Mouse (Mus musculus): ENCODE measurements around the gene Stim2. TPM values are rescaled to one million over a fixed set of nuclear protein-coding genes. Genes with fewer than 3 reads are reported as not detected.

Stim2 gene
- polyA plus RNA-seq, 1 experiment from 2014 or later = 16.4 TPM

DNA sequence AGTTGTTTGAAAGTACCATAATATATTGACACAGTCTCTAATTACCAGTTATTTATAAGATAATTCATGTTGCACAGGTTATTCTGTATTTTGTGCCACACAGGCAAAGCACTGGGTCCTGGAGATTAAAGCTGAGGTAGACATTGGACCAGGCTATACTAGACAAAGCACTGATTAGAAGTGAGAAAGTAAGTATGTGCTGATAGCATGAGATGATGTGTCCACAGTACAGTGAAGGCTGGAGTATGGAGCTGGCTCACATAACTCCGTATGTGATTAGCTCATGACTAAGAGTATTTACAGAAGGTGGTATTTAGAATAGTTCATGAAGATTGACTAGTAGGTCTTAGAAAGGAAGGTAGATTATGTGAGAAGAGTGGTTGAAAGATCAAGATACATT is 81.7 kb downstream of the Stim2 start:
- WGBS = 84% methylated on average over 1 of the region's 1 CpGs

DNA sequence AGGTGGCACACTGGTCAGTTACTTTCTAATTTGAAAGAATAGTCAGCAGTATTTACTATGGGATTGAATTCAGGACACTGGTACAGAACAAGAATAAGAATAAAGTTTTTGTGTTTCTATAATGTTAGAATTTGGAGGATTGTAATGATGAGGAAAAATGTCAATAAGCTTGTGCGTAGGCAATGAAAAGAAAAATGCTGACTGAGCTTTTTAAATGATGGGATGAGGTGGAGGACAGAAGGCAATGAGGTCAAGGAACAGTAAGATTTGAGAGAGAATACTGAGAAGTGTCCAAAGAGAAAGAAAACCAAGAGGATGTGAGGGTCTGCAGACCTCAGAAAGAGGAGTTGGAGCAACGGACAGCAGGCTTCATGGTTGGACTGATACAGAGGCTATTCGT is 89.6 kb downstream of the Stim2 start:
- ATAC-seq (ENCODE audit: insufficient number of reproducible peaks, insufficient read depth, low FRiP score, low TSS enrichment, low read depth) = no peak
- 0 out of 2 replicates have a peak, but pooled peaks cover under 1% of the 10 kb centered on the region for H3K4me1 ChIP-seq
- H3K4me3 ChIP-seq = no peak overlapping the region
- H3K36me3 ChIP-seq = no peaks in the 10 kb centered on the region
- no peaks in the 10 kb centered on the region for H3K27me3 ChIP-seq
- 96% methylated on average over 3 of the region's 3 CpGs for WGBS
- H3K9me3 ChIP-seq = no peaks in the 10 kb centered on the region
- no peak overlapping the region for H3K27ac ChIP-seq
- H3K4me2 ChIP-seq = no peak overlapping the region
- no peak overlapping the region for H3K9ac ChIP-seq

More for the DNA sequence above, 81.7 kb downstream of the Stim2 start:
- no peak overlapping the region for H3K4me2 ChIP-seq
- H3K9ac ChIP-seq = no peak overlapping the region
- no peaks in the 10 kb centered on the region for H3K9me3 ChIP-seq
- H3K36me3 ChIP-seq = no peaks in the 10 kb centered on the region
- no peaks in the 10 kb centered on the region for H3K27me3 ChIP-seq
- no peak for ATAC-seq (ENCODE audit: insufficient number of reproducible peaks, insufficient read depth, low FRiP score, low TSS enrichment, low read depth)
- no peak overlapping the region for H3K27ac ChIP-seq
- peaks cover 3% of the 10 kb centered on the region; the same call in 1 of the 2 replicates for H3K4me1 ChIP-seq
- H3K4me3 ChIP-seq = no peak overlapping the region

DNA sequence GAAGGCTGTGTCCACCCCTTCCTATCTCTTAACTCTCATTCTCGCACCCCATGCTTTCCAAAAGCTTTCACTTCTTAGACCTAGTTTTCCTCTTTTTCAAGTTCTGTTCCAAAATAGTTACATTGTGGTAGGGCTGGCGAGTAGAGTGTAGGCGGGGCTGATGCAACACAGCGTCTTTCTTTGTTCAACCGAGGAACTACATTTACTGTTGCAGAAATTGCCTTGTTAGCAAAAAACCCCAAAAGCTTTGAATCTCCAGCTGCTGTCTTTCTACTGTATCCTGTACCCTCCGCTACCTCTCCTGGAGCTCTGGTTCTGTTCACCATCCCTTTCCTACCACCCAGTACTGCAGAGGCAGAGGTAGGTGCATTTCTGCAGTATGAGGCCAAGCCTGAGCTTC is 99.9 kb downstream of the Stim2 start:
- 59% methylated on average over 6 of the region's 6 CpGs for WGBS
- no peak overlapping the region; the same call in 1 of the 2 replicates for H3K4me2 ChIP-seq
- no peaks in the 10 kb centered on the region; the same call in 1 of the 2 replicates for H3K36me3 ChIP-seq
- H3K4me3 ChIP-seq = no peak overlapping the region
- no peak for ATAC-seq (ENCODE audit: insufficient number of reproducible peaks, insufficient read depth, low FRiP score, low TSS enrichment, low read depth)
- H3K9ac ChIP-seq = no peak overlapping the region
- H3K27ac ChIP-seq = no peak overlapping the region
- H3K9me3 ChIP-seq = no peaks in the 10 kb centered on the region
- no peaks in the 10 kb centered on the region for H3K27me3 ChIP-seq
- H3K4me1 ChIP-seq = peaks cover 32% of the 10 kb centered on the region

DNA sequence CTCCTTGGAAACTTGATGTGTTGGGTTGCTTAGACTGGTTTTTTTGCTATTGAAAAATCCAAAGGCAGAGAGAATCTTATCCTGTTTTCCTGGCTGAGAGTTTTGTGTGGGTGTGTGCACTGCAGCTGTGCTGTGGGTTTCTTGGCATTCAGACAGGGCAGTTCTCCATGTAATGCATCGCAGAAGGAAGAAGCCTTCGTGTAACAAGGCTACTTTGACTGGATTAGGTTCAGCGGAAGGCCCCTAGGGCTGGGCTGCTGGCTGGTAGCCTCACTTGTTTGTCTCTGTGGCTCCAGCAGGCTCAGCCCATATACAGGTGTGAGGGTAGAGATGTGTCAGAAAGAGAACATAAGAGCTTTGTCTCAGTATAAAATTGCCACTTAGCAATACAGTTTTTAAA is 102.6 kb downstream of the Stim2 start:
- Histone ChIP-seq H3K9me3 (no peaks in the 10 kb centered on the region), H3K27me3 (no peaks in the 10 kb centered on the region), H3K36me3 (no peaks in the 10 kb centered on the region; the same call in 1 of the 2 replicates), H3K9ac (no peak overlapping the region), H3K4me2 (no peak overlapping the region), H3K4me3 (no peak overlapping the region), H3K27ac (peak overlapping the region; percentile 39), H3K4me1 (peaks cover 32% of the 10 kb centered on the region)
- 0 out of 2 replicates have a peak, but pooled peaks have one; percentile 48 for ATAC-seq (ENCODE audit: insufficient number of reproducible peaks, insufficient read depth, low FRiP score, low TSS enrichment, low read depth)
- WGBS = 20% methylated on average over 3 of the region's 3 CpGs

DNA sequence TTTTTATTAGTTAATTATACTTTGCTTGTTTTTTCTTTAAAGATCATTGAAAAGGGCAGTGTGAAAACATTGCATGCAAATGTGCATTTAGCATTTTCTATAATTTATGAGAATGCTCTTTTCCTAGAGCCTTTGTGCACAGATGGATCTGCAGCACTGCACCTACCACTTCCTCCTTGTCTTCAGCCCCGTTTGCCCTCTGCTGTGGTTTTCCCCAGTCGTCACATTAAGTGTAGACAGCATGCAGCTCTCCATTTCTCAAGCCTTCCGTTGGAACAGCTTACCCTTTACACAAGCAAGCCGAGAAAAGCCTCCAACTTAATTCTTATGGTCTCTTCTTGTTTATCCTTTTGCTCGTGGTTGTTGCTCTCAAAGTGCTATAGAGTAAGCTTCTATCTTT is 103.0 kb downstream of the Stim2 start:
- H3K27ac ChIP-seq = peak overlapping the region; percentile 60; the same call in 1 of the 2 replicates
- no peak overlapping the region for H3K9ac ChIP-seq
- H3K36me3 ChIP-seq = no peaks in the 10 kb centered on the region; the same call in 1 of the 2 replicates
- no peak for ATAC-seq (ENCODE audit: insufficient number of reproducible peaks, insufficient read depth, low FRiP score, low TSS enrichment, low read depth)
- H3K4me2 ChIP-seq = no peak overlapping the region
- no peaks in the 10 kb centered on the region for H3K27me3 ChIP-seq
- no peaks in the 10 kb centered on the region for H3K9me3 ChIP-seq
- 53% methylated on average over 5 of the region's 5 CpGs for WGBS
- peaks cover 32% of the 10 kb centered on the region for H3K4me1 ChIP-seq
- H3K4me3 ChIP-seq = no peak overlapping the region

DNA sequence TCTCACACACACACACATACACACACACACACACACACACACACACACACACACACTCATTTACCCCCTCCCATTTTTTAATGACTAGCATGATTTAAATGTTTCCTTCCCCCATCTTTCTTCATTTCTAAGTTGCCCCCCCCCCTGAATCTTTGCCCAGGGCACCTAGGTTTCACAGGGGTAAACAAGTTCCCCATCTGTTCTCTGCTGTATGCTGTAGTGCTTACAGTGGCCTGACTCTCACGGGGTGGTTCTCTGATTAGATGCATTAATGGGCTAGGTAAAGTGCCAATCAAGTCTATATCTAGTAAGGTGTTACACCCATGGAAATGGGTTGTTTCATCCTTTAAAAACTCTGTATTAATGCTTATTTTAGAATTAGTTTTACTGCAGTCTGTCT is 103.7 kb downstream of the Stim2 start:
- no peaks in the 10 kb centered on the region; the same call in 1 of the 2 replicates for H3K36me3 ChIP-seq
- no peak overlapping the region for H3K4me3 ChIP-seq
- WGBS = 79% methylated on average over 1 of the region's 1 CpGs
- peaks cover 32% of the 10 kb centered on the region for H3K4me1 ChIP-seq
- H3K9ac ChIP-seq = no peak overlapping the region
- no peaks in the 10 kb centered on the region for H3K27me3 ChIP-seq
- no peak for ATAC-seq (ENCODE audit: insufficient number of reproducible peaks, insufficient read depth, low FRiP score, low TSS enrichment, low read depth)
- H3K4me2 ChIP-seq = no peak overlapping the region
- H3K9me3 ChIP-seq = no peaks in the 10 kb centered on the region
- no peak overlapping the region for H3K27ac ChIP-seq

DNA sequence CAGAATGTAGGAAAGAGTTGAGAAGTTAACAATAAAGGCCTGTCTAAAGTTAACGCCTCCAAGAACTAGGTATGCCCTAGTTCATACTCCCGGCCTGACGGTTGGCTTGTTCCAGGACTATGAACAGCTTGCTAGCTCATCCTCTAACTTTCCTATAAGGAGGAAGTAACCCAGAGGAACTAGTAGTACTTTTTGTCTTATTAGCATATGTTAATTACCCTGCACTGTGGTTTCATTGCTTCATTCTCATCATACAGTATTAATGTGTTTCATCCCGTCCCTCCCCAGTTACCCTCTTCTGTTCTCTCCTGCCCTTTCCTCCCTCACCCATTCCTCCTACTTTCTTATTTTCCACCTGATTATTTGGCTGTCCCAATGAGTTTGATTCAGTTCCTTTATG is 108.4 kb downstream of the Stim2 start:
- no peak overlapping the region for H3K4me2 ChIP-seq
- H3K9me3 ChIP-seq = no peaks in the 10 kb centered on the region
- H3K36me3 ChIP-seq = peaks cover 3% of the 10 kb centered on the region; the same call in 1 of the 2 replicates
- H3K9ac ChIP-seq = no peak overlapping the region
- 86% methylated on average over 4 of the region's 4 CpGs for WGBS
- no peak overlapping the region for H3K27ac ChIP-seq
- no peaks in the 10 kb centered on the region for H3K4me1 ChIP-seq
- no peak overlapping the region for H3K4me3 ChIP-seq
- no peaks in the 10 kb centered on the region for H3K27me3 ChIP-seq
- no peak for ATAC-seq (ENCODE audit: insufficient number of reproducible peaks, insufficient read depth, low FRiP score, low TSS enrichment, low read depth)

DNA sequence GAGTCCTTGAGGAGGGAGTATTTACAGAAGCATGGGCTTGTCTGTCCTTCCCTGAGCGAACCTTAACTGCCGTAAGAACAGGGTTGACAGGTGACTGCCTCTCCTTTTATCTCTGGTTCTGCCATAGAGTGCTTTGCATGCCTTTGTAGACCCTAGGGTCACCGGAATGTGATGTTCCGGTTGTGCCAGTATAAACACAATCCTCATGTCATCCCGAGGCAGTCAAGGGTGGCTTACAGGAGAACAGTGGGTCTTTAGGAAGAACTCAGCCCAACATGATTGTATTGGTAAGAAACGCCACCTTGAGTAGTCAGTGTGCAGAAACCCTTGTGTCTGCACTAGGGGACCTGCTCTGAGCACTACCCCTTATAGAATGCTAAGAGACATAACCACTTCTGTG is 108.8 kb downstream of the Stim2 start:
- WGBS = 61% methylated on average over 6 of the region's 6 CpGs
- no peak for ATAC-seq (ENCODE audit: insufficient number of reproducible peaks, insufficient read depth, low FRiP score, low TSS enrichment, low read depth)

DNA sequence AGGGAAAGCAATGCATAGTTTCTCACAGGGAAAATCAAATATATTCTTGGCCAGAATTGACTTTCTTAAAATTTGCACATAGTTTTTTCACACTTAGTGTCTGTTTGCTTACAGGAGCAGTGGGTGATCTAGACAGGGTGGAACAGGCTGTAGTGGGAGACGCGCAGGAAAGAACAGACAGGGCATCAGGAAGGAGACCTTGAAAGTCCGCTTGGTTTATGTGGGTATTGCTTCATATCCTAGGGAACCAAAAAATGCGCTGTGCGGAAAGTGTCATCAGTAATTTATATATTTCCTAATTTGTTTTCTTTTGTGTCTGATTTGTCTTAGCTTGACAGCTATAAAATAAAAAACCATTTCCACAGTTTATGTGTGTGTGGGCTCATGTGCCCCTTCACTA is 110.8 kb downstream of the Stim2 start:
- no peaks in the 10 kb centered on the region for H3K4me1 ChIP-seq
- H3K9me3 ChIP-seq = no peaks in the 10 kb centered on the region
- no peak overlapping the region for H3K4me2 ChIP-seq

More for the DNA sequence above, 108.8 kb downstream of the Stim2 start:
- H3K4me1 ChIP-seq = no peaks in the 10 kb centered on the region
- H3K9me3 ChIP-seq = no peaks in the 10 kb centered on the region
- H3K27me3 ChIP-seq = no peaks in the 10 kb centered on the region
- no peak overlapping the region for H3K4me3 ChIP-seq
- H3K36me3 ChIP-seq = peaks cover 3% of the 10 kb centered on the region; the same call in 1 of the 2 replicates
- H3K4me2 ChIP-seq = no peak overlapping the region
- no peak overlapping the region for H3K27ac ChIP-seq
- no peak overlapping the region for H3K9ac ChIP-seq

DNA sequence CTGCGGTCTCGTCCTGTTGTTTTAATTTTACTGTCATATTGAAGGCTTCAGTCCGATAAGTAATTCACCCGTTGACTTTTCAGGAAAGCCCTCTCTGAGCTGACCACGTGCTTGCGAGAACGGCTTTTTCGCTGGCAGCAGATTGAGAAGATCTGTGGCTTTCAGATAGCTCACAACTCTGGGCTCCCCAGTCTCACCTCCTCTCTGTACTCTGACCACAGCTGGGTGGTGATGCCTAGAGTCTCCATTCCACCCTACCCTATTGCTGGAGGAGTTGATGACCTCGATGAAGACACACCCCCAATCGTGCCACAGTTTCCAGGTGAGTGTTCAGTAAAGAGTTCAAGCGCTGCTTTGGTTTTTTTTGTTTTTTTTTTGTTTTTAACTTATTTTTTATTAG is 112.5 kb downstream of the Stim2 start:
- ATAC-seq (ENCODE audit: insufficient number of reproducible peaks, insufficient read depth, low FRiP score, low TSS enrichment, low read depth) = no peak
- no peaks in the 10 kb centered on the region for H3K27me3 ChIP-seq
- no peaks in the 10 kb centered on the region for H3K4me1 ChIP-seq
- no peak overlapping the region for H3K4me2 ChIP-seq
- no peak overlapping the region for H3K27ac ChIP-seq
- WGBS = 76% methylated on average over 11 of the region's 11 CpGs
- no peak overlapping the region for H3K9ac ChIP-seq
- H3K4me3 ChIP-seq = no peak overlapping the region
- H3K9me3 ChIP-seq = no peaks in the 10 kb centered on the region
- peaks cover 3% of the 10 kb centered on the region; the same call in 1 of the 2 replicates for H3K36me3 ChIP-seq

More for the DNA sequence above, 110.8 kb downstream of the Stim2 start:
- Histone ChIP-seq H3K27me3 (no peaks in the 10 kb centered on the region), H3K4me3 (no peak overlapping the region), H3K27ac (no peak overlapping the region), H3K9ac (no peak overlapping the region), H3K36me3 (peaks cover 3% of the 10 kb centered on the region; the same call in 1 of the 2 replicates)
- 96% methylated on average over 5 of the region's 5 CpGs for WGBS
- no peak for ATAC-seq (ENCODE audit: insufficient number of reproducible peaks, insufficient read depth, low FRiP score, low TSS enrichment, low read depth)

DNA sequence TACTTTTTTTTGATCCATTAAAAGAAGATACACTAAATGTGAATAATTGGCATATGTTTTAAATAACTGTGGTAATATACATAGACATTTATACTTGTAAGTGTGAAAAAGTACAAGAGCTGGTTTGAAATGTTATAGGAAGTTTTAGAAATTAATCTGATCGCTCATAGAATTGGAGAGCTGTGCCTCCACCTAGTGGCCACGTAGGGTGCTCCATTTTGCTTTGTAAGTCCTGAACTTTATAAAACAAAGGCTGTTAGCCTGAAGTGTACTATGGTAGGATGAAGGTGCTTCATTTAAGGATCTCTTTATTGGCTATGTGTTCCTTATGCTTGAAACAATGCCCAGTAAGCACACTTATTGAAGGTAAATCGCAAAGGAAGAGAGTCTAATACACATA is 115.0 kb downstream of the Stim2 start:
- Histone ChIP-seq H3K27me3 (no peaks in the 10 kb centered on the region), H3K36me3 (peaks cover 9% of the 10 kb centered on the region; the same call in 1 of the 2 replicates), H3K4me3 (no peak overlapping the region), H3K27ac (no peak overlapping the region), H3K4me1 (no peaks in the 10 kb centered on the region), H3K4me2 (no peak overlapping the region), H3K9ac (no peak overlapping the region), H3K9me3 (no peaks in the 10 kb centered on the region)
- ATAC-seq (ENCODE audit: insufficient number of reproducible peaks, insufficient read depth, low FRiP score, low TSS enrichment, low read depth) = no peak
- WGBS = 24% methylated on average over 3 of the region's 3 CpGs

DNA sequence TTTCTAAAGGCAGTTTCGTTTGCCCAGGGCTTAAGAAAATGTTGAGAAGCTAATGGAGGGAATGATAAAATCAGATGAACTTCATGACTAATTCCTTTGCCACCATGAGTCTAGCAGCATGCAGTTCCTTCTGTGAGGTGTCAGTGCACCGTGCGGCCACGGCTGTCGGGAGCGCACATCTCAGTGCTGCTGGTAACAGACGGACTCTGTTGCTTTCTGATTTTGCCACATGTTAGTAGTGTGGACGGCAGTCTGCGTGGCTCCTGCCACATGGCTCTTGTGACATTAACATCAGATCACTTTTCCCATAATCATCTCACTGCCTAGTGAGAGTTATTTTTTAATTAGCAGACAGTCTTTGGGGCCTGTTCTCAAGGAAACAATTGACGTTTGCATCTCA is 118.2 kb downstream of the Stim2 start:
- H3K4me3 ChIP-seq = no peak overlapping the region
- H3K27me3 ChIP-seq = no peaks in the 10 kb centered on the region
- no peak for ATAC-seq (ENCODE audit: insufficient number of reproducible peaks, insufficient read depth, low FRiP score, low TSS enrichment, low read depth)
- H3K27ac ChIP-seq = no peak overlapping the region
- no peaks in the 10 kb centered on the region for H3K4me1 ChIP-seq
- peaks cover 10% of the 10 kb centered on the region; the same call in 1 of the 2 replicates for H3K36me3 ChIP-seq
- WGBS = 65% methylated on average over 10 of the region's 10 CpGs
- no peaks in the 10 kb centered on the region for H3K9me3 ChIP-seq
- no peak overlapping the region for H3K9ac ChIP-seq
- no peak overlapping the region for H3K4me2 ChIP-seq
